Mouse (Mus musculus) kidney, postnatal 0 days (tissue): ENCODE results near the gene Gm11567. TPM values are rescaled to one million over a fixed set of nuclear protein-coding genes. Genes with fewer than 3 reads are reported as not detected.
"Not testable (repeated sequence)": the region's sequence is repeated elsewhere in the genome, so short reads cannot be mapped to it uniquely, and the experiment has no call there.

Experiments used
- ATAC-seq: fragments of 200-750 bp; cut with Nextera tagmentation; replicated peaks from 2 replicates; pipeline ENCODE4 v1.8.0; 2017; ENCODE audit warnings: low read depth, moderate number of reproducible peaks, moderate TSS enrichment, moderate library complexity; ENCODE audit not compliant: low FRiP score
- DNase-seq: peaks from one replicate; pipeline ENCODE4 v3.0.0-alpha.2; 2016; ENCODE audit warnings: low spot score
- H3K27ac ChIP-seq: fragments of 300-500 bp; sonication (generic); 2 replicates; pipeline ENCODE4 v1.5.1; 2014; ENCODE audit warnings: mild to moderate bottlenecking
- H3K27me3 ChIP-seq: fragments of 300-500 bp; sonication (generic); 2 replicates; pipeline ENCODE4 v1.6.1; 2014; ENCODE audit warnings: low read length, mixed read lengths; ENCODE audit not compliant: insufficient read depth
- H3K36me3 ChIP-seq: fragments of 300-500 bp; sonication (generic); 2 replicates; pipeline ENCODE4 v1.6.1; 2014; ENCODE audit warnings: low read length, mixed read lengths; ENCODE audit not compliant: insufficient read depth
- H3K4me1 ChIP-seq: fragments of 300-500 bp; sonication (generic); replicated peaks from 2 replicates; pipeline ENCODE4 v1.6.1; 2014; ENCODE audit warnings: antibody characterized with exemption, low read length, mixed read lengths; ENCODE audit not compliant: insufficient read depth
- H3K4me2 ChIP-seq: fragments of 300-500 bp; sonication (generic); 2 replicates; pipeline ENCODE4 v1.6.1; 2014; ENCODE audit warnings: mild to moderate bottlenecking, low read length, moderate library complexity, mixed read lengths
- H3K4me3 ChIP-seq: fragments of 300-500 bp; sonication (generic); replicated peaks from 2 replicates; pipeline ENCODE4 v1.5.1; 2014; ENCODE audit warnings: low read depth, low read length
- H3K9ac ChIP-seq: fragments of 300-500 bp; sonication (generic); 2 replicates; pipeline ENCODE4 v1.6.1; 2014; ENCODE audit warnings: low read depth, low read length
- H3K9me3 ChIP-seq: fragments of 300-500 bp; sonication (generic); replicated peaks from 2 replicates; pipeline ENCODE4 v1.6.1; 2016; ENCODE audit warnings: low read length, inconsistent platforms, mixed read lengths
- CTCF ChIP-seq: IDR thresholded peaks from 2 replicates; pipeline ENCODE4 v1.5.1; 2016; ENCODE audit warnings: antibody characterized with exemption, low read depth, mild to moderate bottlenecking, moderate library complexity
- WGBS: fragments of 180-500 bp; shearing (Covaris S2); extraction: QIAGEN DNeasy Blood & Tissue Kit; methylation state at CpG from one replicate; pipeline ENCODE4 v1.1.7; 2014; 5-methylcytosine and 5-hydroxymethylcytosine counted together
- polyA plus RNA-seq: library from polyadenylated mRNA; unstranded; fragments of >200 nt; fragmentation: Nextera tagmentation; extraction: Ambion mirVana; gene quantifications from 2 replicates; pipeline ENCODE4 v1.2.1, GENCODE M21; 2015

Gene Gm11567
- polyA plus RNA-seq, 1 experiment from 2014 or later: not detected

GRCm38 (mm10) chr11:99858761-99859160 is 20.2 kb upstream of the Gm11567 start:
- ATAC-seq (no peak), DNase-seq (no peak)
- H3K27ac ChIP-seq: no peak overlapping the region
- no peaks in the 10 kb centered on the region for H3K36me3 ChIP-seq
- no peaks in the 10 kb centered on the region for H3K27me3 ChIP-seq
- no peak overlapping the region for H3K4me3 ChIP-seq
- H3K9ac ChIP-seq: no peak overlapping the region
- no peak for TF ChIP-seq CTCF
- no peaks in the 10 kb centered on the region for H3K4me1 ChIP-seq
- WGBS: 74% methylated on average over 2 of the region's 2 CpGs
- H3K4me2 ChIP-seq: no peak overlapping the region
- H3K9me3 ChIP-seq: no peaks in the 10 kb centered on the region

DNA sequence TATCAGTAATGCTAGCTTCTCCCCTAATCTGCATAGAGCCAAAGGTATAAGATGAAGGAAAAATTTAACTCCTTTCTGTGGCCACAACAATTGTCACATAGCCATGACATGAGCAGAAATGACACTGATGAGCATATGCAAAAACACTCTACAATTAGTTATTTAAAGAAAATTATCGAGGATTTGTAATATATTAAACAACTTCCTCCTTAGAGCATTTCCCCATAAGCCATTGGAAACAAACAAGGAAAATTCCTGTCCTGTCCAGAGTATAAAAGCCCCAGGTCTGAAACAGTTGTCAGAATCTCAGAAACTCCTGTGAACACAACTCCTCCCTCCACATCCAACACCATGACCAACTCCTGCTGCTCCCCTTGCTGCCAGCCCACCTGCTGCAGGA is 14.8 kb upstream of the Gm11567 start, which contains the start of gene Gm11559:
Gene Gm11559 (plus strand): TSS at position 301 of the 400 bp plus-strand sequence.
- not testable (repeated sequence) for H3K4me2 ChIP-seq, ATAC-seq, H3K27me3 ChIP-seq, H3K4me1 ChIP-seq, H3K27ac ChIP-seq, H3K9ac ChIP-seq, H3K9me3 ChIP-seq, H3K36me3 ChIP-seq, DNase-seq, H3K4me3 ChIP-seq
- WGBS: 57% methylated on average over 1 of the region's 1 CpGs

DNA sequence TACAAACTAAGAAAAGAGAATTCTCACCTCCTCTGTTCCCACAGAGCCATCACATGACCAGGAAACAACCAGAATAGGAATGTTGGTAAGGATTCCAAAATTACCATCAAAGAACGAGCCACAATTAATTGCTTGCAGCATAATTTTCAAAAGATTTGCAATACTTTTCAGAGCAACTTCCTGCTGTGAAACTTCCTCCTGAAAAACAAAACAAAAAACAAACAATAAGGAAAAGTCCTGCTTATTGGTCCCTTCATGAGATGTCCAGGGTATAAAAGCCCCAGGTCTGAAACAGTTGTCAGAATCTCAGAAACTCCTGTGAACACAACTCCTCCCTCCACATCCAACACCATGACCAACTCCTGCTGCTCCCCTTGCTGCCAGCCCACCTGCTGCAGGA is 5.9 kb upstream of the Gm11567 start, which contains the start of gene Krtap9-1:
Gene Krtap9-1 (plus strand): TSS at position 301 of the 400 bp plus-strand sequence.
- not testable (repeated sequence) for DNase-seq, ATAC-seq, H3K9ac ChIP-seq, H3K4me1 ChIP-seq, H3K36me3 ChIP-seq, H3K9me3 ChIP-seq, H3K27me3 ChIP-seq, H3K4me2 ChIP-seq, H3K27ac ChIP-seq, H3K4me3 ChIP-seq
- 74% methylated on average over 1 of the region's 1 CpGs for WGBS

DNA sequence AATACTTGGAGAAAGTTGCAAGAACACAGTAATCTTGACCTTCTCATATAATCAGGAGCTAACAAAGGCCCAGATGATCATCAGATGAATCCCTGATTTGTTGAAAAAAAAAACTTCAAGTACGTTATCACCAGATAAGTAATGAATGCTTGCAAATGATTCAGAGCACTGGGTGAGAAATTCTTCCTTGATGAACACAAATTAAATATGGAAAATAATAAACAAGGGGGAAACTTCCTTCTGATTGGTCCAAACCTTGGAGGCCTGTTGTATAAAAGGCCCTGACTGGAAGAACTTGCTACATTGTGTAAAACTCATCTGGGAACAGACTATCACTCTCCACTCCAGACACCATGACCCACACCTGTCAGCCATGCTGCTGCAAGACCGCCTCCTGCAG is 28.6 kb downstream of the Gm11567 start, which contains the start of gene Krtap31-1:
Gene Krtap31-1 (plus strand): TSS at position 301 of the 400 bp plus-strand sequence.
- no peak within 1 kb of the TSS for H3K27ac ChIP-seq
- WGBS: 87% methylated on average over 2 of the region's 2 CpGs
- no peak for DNase-seq
- no peak for ATAC-seq
- no peaks in the 10 kb centered on the region for H3K4me1 ChIP-seq
- H3K36me3 ChIP-seq: no peaks in the 10 kb centered on the region
- H3K9me3 ChIP-seq: no peaks in the 10 kb centered on the region
- no peak within 1 kb of the TSS for H3K9ac ChIP-seq
- H3K4me2 ChIP-seq: no peak within 1 kb of the TSS
- H3K27me3 ChIP-seq: no peaks in the 10 kb centered on the region
- no peak within 1 kb of the TSS for H3K4me3 ChIP-seq
- TF ChIP-seq CTCF: no peak

- WGBS: 91% methylated on average over 3 of the region's 3 CpGs
- no peak for ATAC-seq
- no peak for DNase-seq
- Histone ChIP-seq H3K9ac (no peak within 1 kb of the TSS), H3K27ac (no peak within 1 kb of the TSS), H3K36me3 (no peaks in the 10 kb centered on the region), H3K4me1 (no peaks in the 10 kb centered on the region), H3K9me3 (no peaks in the 10 kb centered on the region), H3K27me3 (no peaks in the 10 kb centered on the region), H3K4me3 (no peak within 1 kb of the TSS), H3K4me2 (no peak within 1 kb of the TSS)
- no peak for TF ChIP-seq CTCF
Observed at GRCm38 (mm10) chr11:99914451-99914850, 35.5 kb downstream of the Gm11567 start, which contains the start of gene Gm11565. Gm11565 (plus strand) TSS chr11:99914751.

Other genes starting within 250 kb of the Gm11567 start
- gene Krtap4-2, start 244.1 kb upstream of the Gm11567 start, polyA plus RNA-seq: not detected in 2 replicates
- gene Krtap4-7, start 235.1 kb upstream of the Gm11567 start, polyA plus RNA-seq: not detected in 2 replicates
- gene Gm11555, start 229.0 kb upstream of the Gm11567 start, polyA plus RNA-seq: not detected in 2 replicates
- not detected in 2 replicates for gene Gm11563, start 220.2 kb upstream of the Gm11567 start, polyA plus RNA-seq
- not detected in 2 replicates for gene Krtap4-6, start 213.2 kb upstream of the Gm11567 start, polyA plus RNA-seq
- gene Gm14190, start 188.4 kb upstream of the Gm11567 start, polyA plus RNA-seq: not detected in 2 replicates
- not detected in 2 replicates for gene Gm14180, start 144.9 kb upstream of the Gm11567 start, polyA plus RNA-seq
- not detected in 2 replicates for gene Gm11595, start 106.3 kb upstream of the Gm11567 start, polyA plus RNA-seq
- gene Krtap4-8, start 98.5 kb upstream of the Gm11567 start, polyA plus RNA-seq: not detected in 2 replicates
- gene Krtap4-9, start 94.0 kb upstream of the Gm11567 start, polyA plus RNA-seq: not detected in 2 replicates
- gene Gm11596, start 85.7 kb upstream of the Gm11567 start, polyA plus RNA-seq: not detected in 2 replicates
- not detected in 2 replicates for gene Gm11569, start 80.3 kb upstream of the Gm11567 start, polyA plus RNA-seq
- gene Gm11554, start 74.7 kb upstream of the Gm11567 start, polyA plus RNA-seq: not detected in 2 replicates
- gene Krtap4-13, start 69.3 kb upstream of the Gm11567 start, polyA plus RNA-seq: not detected in 2 replicates
- gene Gm11564, start 63.5 kb upstream of the Gm11567 start, polyA plus RNA-seq: not detected in 2 replicates
- gene 2300003K06Rik, start 41.1 kb upstream of the Gm11567 start, polyA plus RNA-seq: not detected in 2 replicates
- gene Krtap4-16, start 27.6 kb upstream of the Gm11567 start, polyA plus RNA-seq: not detected in 2 replicates
- not detected in 2 replicates for gene Gm11568, start 21.3 kb upstream of the Gm11567 start, polyA plus RNA-seq
- not detected in 2 replicates for gene Gm11559, start 14.7 kb upstream of the Gm11567 start, polyA plus RNA-seq
- gene Krtap9-1, start 5.8 kb upstream of the Gm11567 start, polyA plus RNA-seq: not detected in 2 replicates
- gene Krtap31-1, start 28.7 kb downstream of the Gm11567 start, polyA plus RNA-seq: not detected in 2 replicates
- not detected in 2 replicates for gene Gm11565, start 35.6 kb downstream of the Gm11567 start, polyA plus RNA-seq
- gene Krtap31-2, start 57.1 kb downstream of the Gm11567 start, polyA plus RNA-seq: not detected in 2 replicates
- gene Krtap9-5, start 69.3 kb downstream of the Gm11567 start, polyA plus RNA-seq: not detected in 2 replicates
- not detected in 2 replicates for gene Krtap29-1, start 99.9 kb downstream of the Gm11567 start, polyA plus RNA-seq
- not detected in 2 replicates for gene Krtap16-1, start 107.4 kb downstream of the Gm11567 start, polyA plus RNA-seq
- gene Krtap17-1, start 114.8 kb downstream of the Gm11567 start, polyA plus RNA-seq: not detected in 2 replicates
- not detected in 2 replicates for gene Krt33a, start 137.0 kb downstream of the Gm11567 start, polyA plus RNA-seq
- not detected in 2 replicates for gene Krt33b, start 150.7 kb downstream of the Gm11567 start, polyA plus RNA-seq
- gene Krt34, start 162.4 kb downstream of the Gm11567 start, polyA plus RNA-seq: not detected in 2 replicates
- not detected in 2 replicates for gene Krt31, start 171.4 kb downstream of the Gm11567 start, polyA plus RNA-seq
- gene Krt32, start 209.0 kb downstream of the Gm11567 start, polyA plus RNA-seq: not detected in 2 replicates
- gene Krt35, start 217.1 kb downstream of the Gm11567 start, polyA plus RNA-seq: not detected in 2 replicates
- 0.78 and 1.2 TPM in 2 replicates for gene Krt36, start 226.4 kb downstream of the Gm11567 start, polyA plus RNA-seq
- gene Krt13, start 242.4 kb downstream of the Gm11567 start, polyA plus RNA-seq: 0.08 and 0.10 TPM in 2 replicates